Mouse (Mus musculus) forebrain, embryonic 13.5 days (tissue): ENCODE measurements at regions not wholly inside any gene's neighbourhood (a gene's known extent, or its start where the extent isn't known, plus 50 kb on each side); places are given as distances from the start of the nearest gene placed in this dataset.

Experiments used
- ATAC-seq: fragments of 200-750 bp; cut with Nextera tagmentation; 2 replicates; pipeline ENCODE4 v1.8.0; 2017
- H3K27ac ChIP-seq: fragments of 300-500 bp; sonication (generic); 2 replicates; pipeline ENCODE4 v1.5.1; 2015; ENCODE audit warnings: inconsistent platforms, mild to moderate bottlenecking, moderate library complexity
- H3K27me3 ChIP-seq: fragments of 300-500 bp; sonication (generic); 2 replicates; pipeline ENCODE4 v1.6.1; 2015; ENCODE audit warnings: mild to moderate bottlenecking, inconsistent platforms
- H3K36me3 ChIP-seq: fragments of 300-500 bp; sonication (generic); 2 replicates; pipeline ENCODE4 v1.6.1; 2015; ENCODE audit warnings: mild to moderate bottlenecking, inconsistent platforms; ENCODE audit not compliant: poor library complexity, severe bottlenecking
- H3K4me1 ChIP-seq: fragments of 300-500 bp; sonication (generic); 2 replicates; pipeline ENCODE4 v1.6.1; 2015; ENCODE audit warnings: inconsistent platforms
- H3K4me2 ChIP-seq: fragments of 300-500 bp; sonication (generic); 2 replicates; pipeline ENCODE4 v1.6.1; 2015; ENCODE audit warnings: inconsistent platforms, mild to moderate bottlenecking, moderate library complexity
- H3K4me3 ChIP-seq: fragments of 300-500 bp; sonication (generic); 2 replicates; pipeline ENCODE4 v1.5.1; 2015; ENCODE audit warnings: mild to moderate bottlenecking, inconsistent platforms
- H3K9ac ChIP-seq: fragments of 300-500 bp; sonication (generic); 2 replicates; pipeline ENCODE4 v1.6.1; 2015; ENCODE audit warnings: mild to moderate bottlenecking, inconsistent platforms
- H3K9me3 ChIP-seq: fragments of 300-500 bp; sonication (generic); replicated peaks from 2 replicates; pipeline ENCODE4 v1.6.1; 2016; ENCODE audit warnings: inconsistent platforms
- WGBS: fragments of 180-500 bp; shearing (Covaris S2); methylation state at CpG from one replicate; pipeline ENCODE4 v1.1.7; 2015; 5-methylcytosine and 5-hydroxymethylcytosine counted together

GRCm38 (mm10) chr10:66102103-66102502, 993.8 kb upstream of the Jmjd1c start:
- Histone ChIP-seq H3K4me3 (no peak overlapping the region), H3K4me1 (no peaks in the 10 kb centered on the region), H3K4me2 (no peak overlapping the region), H3K9ac (no peak overlapping the region), H3K36me3 (no peaks in the 10 kb centered on the region), H3K27me3 (no peaks in the 10 kb centered on the region), H3K27ac (no peak overlapping the region), H3K9me3 (no peaks in the 10 kb centered on the region)
- ATAC-seq: no peak
- 92% methylated on average over 2 of the region's 2 CpGs for WGBS

GRCm38 (mm10) chr10:66131361-66131760, 964.6 kb upstream of the Jmjd1c start:
- no peak overlapping the region for H3K27ac ChIP-seq
- H3K9ac ChIP-seq: no peak overlapping the region
- no peak overlapping the region for H3K4me3 ChIP-seq
- H3K36me3 ChIP-seq: no peaks in the 10 kb centered on the region
- no peak overlapping the region for H3K4me2 ChIP-seq
- peaks cover 3% of the 10 kb centered on the region; the same call in 1 of the 2 replicates for H3K4me1 ChIP-seq
- H3K27me3 ChIP-seq: no peaks in the 10 kb centered on the region
- no peak for ATAC-seq
- WGBS: 49% methylated on average over 3 of the region's 3 CpGs
- H3K9me3 ChIP-seq: no peaks in the 10 kb centered on the region

- Histone ChIP-seq H3K4me3 (no peak overlapping the region), H3K36me3 (no peaks in the 10 kb centered on the region), H3K4me1 (peaks cover 3% of the 10 kb centered on the region; the same call in 1 of the 2 replicates), H3K4me2 (no peak overlapping the region), H3K27me3 (no peaks in the 10 kb centered on the region), H3K9ac (no peak overlapping the region; the same call in 1 of the 2 replicates), H3K27ac (no peak overlapping the region), H3K9me3 (no peaks in the 10 kb centered on the region)
- ATAC-seq: 0 out of 2 replicates have a peak, but pooled peaks have one; percentile 19
- 38% methylated on average over 4 of the region's 4 CpGs for WGBS
Observed at GRCm38 (mm10) chr10:66132025-66132424, 963.9 kb upstream of the Jmjd1c start.

GRCm38 (mm10) chr10:66142413-66142812, 953.5 kb upstream of the Jmjd1c start:
- no peaks in the 10 kb centered on the region for H3K9me3 ChIP-seq
- ATAC-seq: peak; percentile 50
- H3K4me1 ChIP-seq: peaks cover 8% of the 10 kb centered on the region
- 78% methylated on average over 1 of the region's 1 CpGs for WGBS
- H3K27ac ChIP-seq: no peak overlapping the region
- H3K4me3 ChIP-seq: no peak overlapping the region
- no peak overlapping the region for H3K4me2 ChIP-seq
- H3K27me3 ChIP-seq: no peaks in the 10 kb centered on the region
- H3K36me3 ChIP-seq: no peaks in the 10 kb centered on the region
- no peak overlapping the region for H3K9ac ChIP-seq

- ATAC-seq: peak; percentile 90
- Histone ChIP-seq H3K9ac (no peak overlapping the region), H3K4me3 (no peak overlapping the region), H3K9me3 (no peaks in the 10 kb centered on the region), H3K4me1 (peaks cover 8% of the 10 kb centered on the region), H3K27ac (no peak overlapping the region), H3K27me3 (no peaks in the 10 kb centered on the region), H3K4me2 (no peak overlapping the region), H3K36me3 (no peaks in the 10 kb centered on the region)
Observed at GRCm38 (mm10) chr10:66142910-66143309, 953.0 kb upstream of the Jmjd1c start.

GRCm38 (mm10) chr10:66150966-66151365, 945.0 kb upstream of the Jmjd1c start:
- Histone ChIP-seq H3K27ac (no peak overlapping the region), H3K36me3 (no peaks in the 10 kb centered on the region), H3K4me1 (no peaks in the 10 kb centered on the region), H3K27me3 (no peaks in the 10 kb centered on the region), H3K9ac (no peak overlapping the region), H3K9me3 (no peaks in the 10 kb centered on the region), H3K4me2 (no peak overlapping the region), H3K4me3 (no peak overlapping the region)
- no peak for ATAC-seq
- 90% methylated on average over 2 of the region's 2 CpGs for WGBS

GRCm38 (mm10) chr10:66152777-66153176, 943.1 kb upstream of the Jmjd1c start:
- H3K9ac ChIP-seq: no peak overlapping the region
- no peak overlapping the region for H3K4me3 ChIP-seq
- no peak overlapping the region for H3K27ac ChIP-seq
- no peak overlapping the region for H3K4me2 ChIP-seq
- no peaks in the 10 kb centered on the region for H3K36me3 ChIP-seq
- no peaks in the 10 kb centered on the region for H3K4me1 ChIP-seq
- H3K9me3 ChIP-seq: no peaks in the 10 kb centered on the region
- H3K27me3 ChIP-seq: no peaks in the 10 kb centered on the region
- 87% methylated on average over 4 of the region's 4 CpGs for WGBS
- no peak for ATAC-seq

- Histone ChIP-seq H3K27ac (no peak overlapping the region), H3K4me3 (no peak overlapping the region), H3K9me3 (no peaks in the 10 kb centered on the region), H3K27me3 (no peaks in the 10 kb centered on the region), H3K9ac (no peak overlapping the region), H3K36me3 (no peaks in the 10 kb centered on the region), H3K4me1 (peaks cover 10% of the 10 kb centered on the region), H3K4me2 (no peak overlapping the region)
- whole genome bisulfite sequencing: 73% methylated on average over 5 of the region's 5 CpGs
- ATAC-seq: peak; percentile 65
Observed at GRCm38 (mm10) chr10:66160916-66161556, 934.9 kb upstream of the Jmjd1c start.

- WGBS: 83% methylated on average over 4 of the region's 4 CpGs
- Histone ChIP-seq H3K9ac (no peak overlapping the region), H3K9me3 (no peaks in the 10 kb centered on the region), H3K36me3 (no peaks in the 10 kb centered on the region), H3K4me1 (no peaks in the 10 kb centered on the region), H3K27ac (no peak overlapping the region), H3K4me3 (no peak overlapping the region), H3K27me3 (no peaks in the 10 kb centered on the region), H3K4me2 (no peak overlapping the region)
- ATAC-seq: no peak
Observed at GRCm38 (mm10) chr10:66172803-66173202, 923.1 kb upstream of the Jmjd1c start.

GRCm38 (mm10) chr10:66177318-66177717, 918.6 kb upstream of the Jmjd1c start:
- H3K9me3 ChIP-seq: no peaks in the 10 kb centered on the region
- H3K4me2 ChIP-seq: no peak overlapping the region
- H3K4me3 ChIP-seq: no peak overlapping the region
- no peaks in the 10 kb centered on the region for H3K4me1 ChIP-seq
- H3K36me3 ChIP-seq: no peaks in the 10 kb centered on the region
- no peak overlapping the region for H3K9ac ChIP-seq
- H3K27me3 ChIP-seq: no peaks in the 10 kb centered on the region
- H3K27ac ChIP-seq: no peak overlapping the region
- ATAC-seq: peak; percentile 81
- 27% methylated on average over 3 of the region's 3 CpGs for WGBS

- 88% methylated on average over 2 of the region's 2 CpGs for WGBS
- Histone ChIP-seq H3K9me3 (no peaks in the 10 kb centered on the region), H3K4me2 (no peak overlapping the region), H3K27me3 (no peaks in the 10 kb centered on the region), H3K4me1 (no peaks in the 10 kb centered on the region), H3K9ac (no peak overlapping the region), H3K36me3 (no peaks in the 10 kb centered on the region), H3K27ac (no peak overlapping the region), H3K4me3 (no peak overlapping the region)
- ATAC-seq: no peak
Observed at GRCm38 (mm10) chr10:66181231-66181630, 914.7 kb upstream of the Jmjd1c start.

GRCm38 (mm10) chr10:66183069-66183468, 912.9 kb upstream of the Jmjd1c start:
- Histone ChIP-seq H3K9me3 (no peaks in the 10 kb centered on the region), H3K9ac (no peak overlapping the region), H3K4me1 (no peaks in the 10 kb centered on the region), H3K4me2 (no peak overlapping the region), H3K27ac (no peak overlapping the region), H3K27me3 (no peaks in the 10 kb centered on the region), H3K4me3 (no peak overlapping the region), H3K36me3 (no peaks in the 10 kb centered on the region)
- no peak for ATAC-seq
- 76% methylated on average over 2 of the region's 2 CpGs for WGBS

GRCm38 (mm10) chr10:66187038-66187437, 908.9 kb upstream of the Jmjd1c start:
- Histone ChIP-seq H3K36me3 (no peaks in the 10 kb centered on the region), H3K9me3 (no peaks in the 10 kb centered on the region), H3K4me2 (no peak overlapping the region), H3K4me3 (no peak overlapping the region), H3K9ac (no peak overlapping the region), H3K27me3 (no peaks in the 10 kb centered on the region), H3K27ac (no peak overlapping the region), H3K4me1 (no peaks in the 10 kb centered on the region)
- WGBS: 82% methylated on average over 1 of the region's 1 CpGs
- ATAC-seq: peak; percentile 51
